Mouse (Mus musculus): ENCODE data around the gene Kmt2e.
"Not testable (repeated sequence)": the region's sequence is repeated elsewhere in the genome, so short reads cannot be mapped to it uniquely, and the experiment has no call there.

The Kmt2e gene

DNA sequence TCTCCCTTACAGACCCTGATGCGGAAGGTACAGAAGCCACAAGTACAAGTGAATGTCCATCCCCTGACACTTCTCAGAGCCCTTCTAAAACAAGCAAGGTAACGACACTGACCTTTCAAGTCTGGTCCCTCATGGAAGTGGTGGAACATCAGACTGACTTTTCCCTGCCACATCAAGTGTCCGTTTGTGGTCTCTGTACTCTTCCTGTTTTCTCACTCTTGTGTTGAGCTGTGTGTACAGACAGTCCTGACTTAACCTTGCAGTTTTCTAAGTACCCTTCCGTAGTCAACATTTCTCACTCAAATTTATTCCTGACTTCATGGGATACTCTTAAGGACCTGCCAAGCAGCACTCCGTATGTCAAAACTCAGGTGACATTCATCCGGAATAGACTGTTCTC is 66.5 kb downstream of the Kmt2e start:
- DNase-seq (ENCODE audit: low spot score): no peak

DNA sequence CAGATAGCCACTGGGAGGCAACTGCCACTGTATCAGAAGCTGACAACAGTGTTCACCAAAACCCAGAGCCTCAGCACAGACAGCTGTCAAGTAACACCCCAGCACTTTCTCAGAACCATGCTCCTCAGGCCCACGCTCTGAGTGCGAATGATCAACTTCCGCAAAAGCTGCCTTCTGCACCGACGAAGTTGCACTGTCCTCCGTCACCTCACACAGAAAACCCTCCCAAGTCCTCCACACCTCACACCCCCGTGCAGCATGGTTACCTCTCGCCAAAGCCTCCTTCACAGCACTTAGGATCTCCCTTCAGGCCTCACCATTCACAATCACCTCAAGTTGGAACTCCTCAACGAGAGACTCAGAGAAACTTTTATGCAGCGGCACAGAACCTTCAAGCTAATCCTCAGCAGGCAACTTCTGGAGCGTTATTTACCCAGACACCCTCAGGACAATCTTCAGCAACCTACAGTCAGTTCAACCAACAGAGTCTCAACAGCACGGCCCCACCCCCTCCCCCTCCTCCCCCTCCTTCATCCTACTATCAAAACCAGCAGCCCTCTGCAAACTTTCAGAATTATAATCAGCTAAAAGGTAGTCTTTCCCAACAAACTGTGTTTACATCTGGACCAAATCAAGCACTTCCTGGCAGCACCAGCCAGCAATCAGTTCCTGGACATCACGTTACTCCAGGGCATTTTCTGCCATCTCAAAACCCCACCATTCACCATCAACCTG is 67.5 kb downstream of the Kmt2e start:
- no peak for DNase-seq (ENCODE audit: low spot score)

DNA sequence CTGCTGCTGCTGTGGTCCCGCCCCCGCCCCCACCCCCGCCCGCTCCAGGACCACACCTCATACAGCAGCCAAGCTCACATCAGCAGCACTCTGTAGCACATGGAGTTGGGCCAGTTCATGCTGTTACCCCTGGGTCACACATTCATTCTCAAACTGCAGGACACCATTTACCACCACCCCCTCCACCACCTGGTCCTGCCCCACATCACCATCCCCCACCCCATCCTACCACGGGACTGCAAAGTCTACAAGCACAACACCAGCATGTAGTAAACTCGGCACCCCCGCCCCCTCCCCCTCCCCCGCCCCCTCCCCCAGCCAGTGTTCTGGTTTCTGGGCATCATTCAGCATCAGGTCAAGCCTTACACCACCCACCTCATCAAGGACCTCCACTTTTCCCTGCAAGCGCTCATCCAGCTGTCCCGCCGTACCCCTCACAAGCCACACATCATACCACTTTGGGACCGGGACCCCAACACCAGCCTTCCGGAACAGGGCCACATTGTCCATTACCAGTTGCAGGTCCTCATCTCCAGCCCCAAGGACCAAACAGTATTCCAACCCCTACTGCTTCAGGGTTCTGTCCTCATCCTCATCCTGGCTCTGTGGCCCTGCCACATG is 68.2 kb downstream of the Kmt2e start:
- DNase-seq (ENCODE audit: low spot score): no peak

DNA sequence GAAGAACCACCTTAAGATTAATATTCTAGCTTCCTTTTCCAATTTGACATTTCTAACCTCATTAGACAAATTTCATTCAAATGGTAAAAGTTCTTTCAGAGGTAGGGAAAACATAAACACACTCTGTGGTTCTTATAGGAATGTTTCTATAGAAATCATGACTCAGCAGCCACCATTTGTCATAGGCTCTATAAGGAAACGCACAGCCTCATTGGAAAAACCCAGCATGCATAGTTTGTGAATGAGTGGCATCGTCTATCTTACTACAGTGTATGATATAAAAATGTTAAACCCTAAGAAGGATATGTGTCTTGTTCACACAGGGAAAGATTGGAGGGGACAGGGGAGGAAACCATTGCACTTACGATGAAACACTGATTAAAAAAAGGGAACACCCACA is 71.3 kb downstream of the Kmt2e start:
- no peak for DNase-seq (ENCODE audit: low spot score)

DNA sequence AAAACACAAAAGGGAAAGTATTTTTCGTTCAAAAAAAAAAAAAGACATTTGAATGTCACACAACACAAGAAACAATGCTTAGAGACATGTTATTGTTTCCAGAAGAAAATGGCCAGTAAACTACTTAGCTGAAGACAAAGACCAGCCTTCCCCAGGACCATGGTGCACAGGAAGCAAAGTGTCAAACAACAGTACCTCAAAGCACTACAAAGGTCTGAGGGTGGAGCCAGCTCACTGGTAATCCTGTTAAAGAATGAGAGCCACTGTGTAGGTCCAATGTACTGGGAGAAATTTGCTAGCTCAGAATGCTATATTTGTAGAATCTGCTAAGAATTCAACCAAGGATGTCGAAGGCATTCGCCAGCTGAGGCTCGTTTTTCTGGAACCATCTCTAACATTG is 73.0 kb downstream of the Kmt2e start:
- no peak for DNase-seq (ENCODE audit: low spot score)

DNA sequence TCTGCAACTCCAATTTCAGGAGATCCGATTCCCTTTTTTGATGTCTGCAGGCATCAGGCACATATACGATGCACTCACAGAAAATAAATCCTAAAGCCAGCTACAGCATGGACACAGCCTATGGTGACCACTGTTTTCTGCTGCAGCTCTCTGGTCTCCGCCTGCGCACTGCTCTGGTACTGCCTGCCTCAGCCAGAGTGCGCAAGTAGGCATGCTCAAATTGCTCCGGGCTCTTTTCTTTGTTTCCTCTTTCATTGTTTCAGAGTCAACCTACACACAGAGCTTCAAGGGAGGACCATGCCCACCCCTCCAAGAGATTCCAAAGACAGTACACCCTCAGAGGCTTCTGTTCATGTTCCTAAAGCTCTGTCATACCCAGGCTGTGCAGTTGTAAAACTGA is 74.4 kb downstream of the Kmt2e start:
- DNase-seq (ENCODE audit: low spot score): no peak

DNA sequence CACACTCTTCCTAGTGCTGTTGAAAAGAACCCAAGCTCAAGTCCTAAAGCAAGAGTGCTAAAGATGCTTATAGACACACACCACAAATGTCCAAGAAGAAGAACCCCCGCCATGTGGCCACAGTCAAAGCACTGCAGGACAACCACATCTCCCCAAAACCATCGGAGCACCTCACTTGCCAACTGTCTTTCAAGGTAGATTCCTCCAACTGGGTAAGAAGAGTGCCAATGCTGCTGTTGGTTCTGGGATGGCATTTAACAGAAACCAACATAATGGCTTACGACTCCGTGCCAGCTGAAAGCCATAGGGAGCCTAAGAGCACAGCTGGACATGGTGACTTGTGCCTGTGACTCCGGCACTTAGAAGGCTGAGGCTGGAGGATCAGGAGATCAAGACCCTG is 77.2 kb downstream of the Kmt2e start:
- DNase-seq (ENCODE audit: low spot score): no peak

DNA sequence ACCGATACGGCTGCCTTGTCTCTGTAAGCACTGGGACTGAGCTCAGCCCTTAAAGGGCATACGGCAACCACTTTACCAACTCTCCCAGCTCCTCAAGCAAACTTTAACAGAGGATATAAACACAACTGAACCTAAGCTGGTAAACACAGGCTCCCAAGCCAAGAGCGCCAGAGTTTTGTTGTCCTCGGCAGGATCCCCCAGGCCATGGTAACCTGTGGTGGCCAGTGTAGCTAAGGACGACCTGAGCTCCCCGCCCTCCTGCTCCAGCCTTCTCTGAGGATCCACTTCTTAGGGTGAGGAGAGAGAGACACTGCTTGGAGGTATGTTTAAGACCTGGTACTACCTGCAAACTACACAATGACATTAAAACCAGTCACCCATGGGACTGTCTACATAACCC is 78.3 kb downstream of the Kmt2e start:
- DNase-seq (ENCODE audit: low spot score): no peak

DNA sequence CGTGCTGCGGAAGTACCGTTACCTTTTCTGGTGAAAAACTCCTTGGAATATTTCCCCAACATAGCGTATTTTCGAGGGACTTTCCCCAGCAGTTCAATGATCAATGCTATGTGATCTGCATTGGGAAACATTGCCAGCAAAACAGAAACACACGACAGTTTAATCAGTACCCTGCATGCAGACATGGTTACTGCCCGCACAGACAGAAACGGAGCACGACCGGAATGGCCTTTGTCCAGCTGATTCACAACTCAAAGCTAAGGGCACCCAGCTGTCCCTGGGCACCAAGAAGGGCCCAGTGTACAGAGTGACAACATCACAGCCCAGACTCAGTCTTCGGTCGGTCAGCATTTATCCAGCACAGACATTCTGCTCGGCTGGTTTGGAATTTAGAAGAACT is 79.2 kb downstream of the Kmt2e start:
- no peak for DNase-seq (ENCODE audit: low spot score)

DNA sequence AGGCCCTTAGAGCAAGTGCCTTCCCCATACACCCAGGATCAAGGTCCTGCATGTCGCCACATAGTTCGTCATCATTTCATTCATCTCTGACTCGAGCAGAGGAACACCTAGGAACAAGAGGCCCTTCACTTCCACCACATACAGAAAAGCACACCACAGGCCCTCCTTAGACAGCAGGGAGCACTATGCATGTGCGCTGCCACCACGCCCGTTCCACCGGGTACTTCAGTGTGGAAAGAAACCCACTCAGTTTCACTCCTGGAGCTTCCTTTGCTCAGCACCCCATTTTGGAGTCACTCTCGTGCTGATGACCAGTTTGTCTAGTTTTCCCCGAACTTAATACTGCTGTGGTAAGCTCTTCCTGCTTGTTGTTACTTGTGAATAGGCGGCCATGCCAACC is 80.8 kb downstream of the Kmt2e start:
- DNase-seq (ENCODE audit: low spot score): no peak

DNA sequence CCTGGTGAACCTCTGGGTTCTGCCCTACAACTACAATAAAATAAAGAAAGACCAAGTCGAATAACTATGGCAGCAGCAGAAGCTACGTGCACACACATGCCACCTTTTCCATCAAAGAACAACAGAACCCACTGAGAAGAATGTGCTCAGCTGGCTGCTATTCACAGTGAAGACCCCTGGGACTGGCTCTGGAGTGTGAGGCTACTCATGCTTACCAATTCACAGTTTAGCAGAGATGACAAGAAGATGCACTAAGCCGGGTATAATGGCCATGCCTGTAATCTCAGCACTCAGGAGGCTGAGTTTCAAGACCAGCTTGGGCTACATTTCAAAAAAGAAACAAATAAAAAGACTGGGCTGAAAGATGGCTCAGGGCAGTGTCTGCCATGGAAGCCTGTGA is 82.7 kb downstream of the Kmt2e start:
- DNase-seq (ENCODE audit: low spot score): no peak

DNA sequence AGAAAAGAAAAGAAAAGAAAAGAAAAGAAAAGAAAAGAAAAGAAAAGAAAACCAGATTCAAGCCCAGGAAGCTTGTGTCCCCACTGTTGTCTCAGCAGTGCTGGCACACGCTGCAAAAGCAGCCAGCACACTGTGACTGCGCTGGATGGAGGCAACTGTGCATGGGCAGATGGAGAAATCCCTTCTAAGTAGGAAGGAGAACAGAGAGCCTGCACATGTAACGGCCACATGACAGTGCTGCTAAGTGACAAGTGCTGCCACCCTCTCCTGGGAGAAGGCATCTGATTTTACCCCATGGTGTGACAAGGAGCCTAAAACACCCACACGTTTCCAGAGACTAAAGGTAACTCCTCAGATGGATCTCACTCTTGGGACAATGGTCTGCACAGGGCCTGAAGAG is 83.6 kb downstream of the Kmt2e start:
- DNase-seq (ENCODE audit: low spot score): no peak

DNA sequence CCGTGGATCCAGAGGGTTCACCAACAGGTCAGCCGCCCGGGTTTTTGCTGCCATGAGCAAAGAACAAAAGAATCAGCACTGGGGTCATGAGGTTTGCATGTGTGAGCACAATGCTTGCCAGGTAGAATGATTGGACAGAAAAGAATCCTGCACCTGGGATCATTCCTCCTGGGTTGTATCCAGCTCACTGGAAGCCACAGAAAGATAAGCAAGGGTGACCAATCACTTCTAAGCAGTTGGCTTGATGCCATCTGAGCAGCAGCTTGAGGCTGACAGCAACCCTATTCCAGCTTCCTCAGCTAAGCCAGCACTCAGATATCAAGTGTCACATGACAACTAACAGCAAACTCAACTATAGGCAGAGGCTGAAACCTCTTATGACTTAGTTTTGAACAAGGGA is 84.4 kb downstream of the Kmt2e start:
- DNase-seq (ENCODE audit: low spot score): no peak

DNA sequence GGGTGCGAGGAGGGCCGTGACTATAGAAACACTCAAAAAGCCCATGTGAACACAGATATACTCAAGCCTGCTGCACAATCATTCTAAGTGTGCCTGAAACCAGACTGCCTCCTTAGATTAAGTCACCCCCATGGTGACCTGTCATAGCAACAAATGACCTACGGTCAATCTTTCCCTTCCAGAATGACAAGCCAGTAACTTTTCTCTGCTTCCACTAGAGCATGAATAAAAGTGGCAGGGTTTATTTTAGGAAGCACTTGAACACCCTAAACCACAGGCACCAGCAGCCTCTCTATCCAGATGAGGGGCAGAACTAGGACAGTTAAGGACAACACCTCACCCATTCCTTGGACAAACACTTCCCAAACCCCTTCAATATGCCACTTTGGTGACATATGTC is 85.4 kb downstream of the Kmt2e start:
- no peak for DNase-seq (ENCODE audit: low spot score)

DNA sequence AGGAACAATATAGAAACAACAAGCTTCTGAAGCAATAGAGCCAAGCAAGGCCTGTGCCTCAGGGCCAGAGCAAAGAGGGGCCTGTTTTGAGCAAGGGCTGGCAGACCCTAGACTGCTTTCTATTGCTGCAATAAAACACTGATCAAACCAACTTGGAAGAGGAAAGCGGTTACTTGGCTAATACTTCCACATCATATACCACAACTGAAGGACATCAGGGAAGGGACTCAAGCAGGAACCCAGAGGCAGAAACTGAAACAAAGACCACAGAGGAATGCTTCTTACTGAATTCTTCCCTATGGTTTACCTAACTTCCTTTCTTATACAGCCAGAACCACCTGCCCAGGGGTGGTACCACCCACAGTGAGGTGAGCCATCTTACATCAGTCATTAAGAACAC is 87.4 kb downstream of the Kmt2e start:
- no peak for DNase-seq (ENCODE audit: low spot score)

DNA sequence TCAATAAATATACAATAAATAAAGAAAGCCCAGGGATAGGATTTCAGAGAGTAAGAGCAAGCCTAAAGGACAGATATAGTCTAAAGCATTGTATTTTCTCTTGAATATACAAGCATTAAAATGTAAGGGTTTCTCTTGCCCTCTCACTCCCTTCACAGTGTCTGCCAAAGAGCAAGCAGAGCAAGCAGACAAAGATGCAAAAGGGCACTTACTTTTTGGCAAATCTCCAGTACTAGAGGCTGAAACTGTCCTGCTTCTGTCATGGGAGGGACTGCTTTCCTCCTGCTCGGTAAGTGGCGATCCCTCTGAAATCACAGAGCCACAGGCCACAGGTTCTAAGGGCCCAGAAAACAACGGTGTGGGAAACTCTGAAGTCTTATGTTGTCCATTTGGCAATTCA is 89.7 kb downstream of the Kmt2e start:
- DNase-seq (ENCODE audit: low spot score): no peak

DNA sequence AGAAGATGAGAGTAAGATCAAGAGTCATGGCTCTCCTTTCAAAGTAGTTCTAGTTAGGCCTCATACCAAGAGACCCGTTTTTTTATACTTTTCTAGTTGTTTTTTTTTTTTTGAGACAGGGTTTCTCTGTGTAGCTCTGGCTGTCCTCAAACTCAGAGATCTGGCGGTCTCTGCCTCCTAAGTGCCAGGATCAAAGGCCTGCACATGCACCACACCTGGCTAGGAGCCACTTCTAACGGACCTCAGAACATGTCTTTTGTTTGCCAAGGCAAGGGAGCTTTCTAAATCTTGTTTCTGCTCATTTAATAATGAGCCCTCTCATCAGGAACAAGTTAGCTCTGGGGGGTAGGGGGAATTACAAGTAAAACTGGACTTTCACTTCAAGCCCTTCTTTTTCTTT is 90.4 kb downstream of the Kmt2e start:
- DNase-seq (ENCODE audit: low spot score): no peak

DNA sequence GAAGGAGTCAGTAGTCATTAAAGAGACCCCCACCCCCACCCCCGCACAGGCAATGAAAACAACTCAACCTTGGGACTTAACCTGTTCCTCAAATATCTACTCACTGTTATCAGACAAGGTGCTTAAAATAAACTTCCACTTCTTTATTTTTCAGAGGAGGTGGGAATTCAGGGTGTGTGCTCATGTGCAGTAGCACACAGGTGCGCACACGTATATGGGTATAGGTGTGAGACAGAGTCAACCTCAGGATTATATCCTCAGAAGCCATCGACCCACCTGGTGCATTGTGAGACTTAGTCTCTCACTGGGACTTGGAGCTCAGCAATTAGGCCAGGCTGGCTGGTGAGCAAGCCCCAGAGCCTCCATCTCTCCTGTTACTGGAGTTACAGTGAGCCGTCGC is 96.9 kb downstream of the Kmt2e start:
- no peak for DNase-seq (ENCODE audit: low spot score)

DNA sequence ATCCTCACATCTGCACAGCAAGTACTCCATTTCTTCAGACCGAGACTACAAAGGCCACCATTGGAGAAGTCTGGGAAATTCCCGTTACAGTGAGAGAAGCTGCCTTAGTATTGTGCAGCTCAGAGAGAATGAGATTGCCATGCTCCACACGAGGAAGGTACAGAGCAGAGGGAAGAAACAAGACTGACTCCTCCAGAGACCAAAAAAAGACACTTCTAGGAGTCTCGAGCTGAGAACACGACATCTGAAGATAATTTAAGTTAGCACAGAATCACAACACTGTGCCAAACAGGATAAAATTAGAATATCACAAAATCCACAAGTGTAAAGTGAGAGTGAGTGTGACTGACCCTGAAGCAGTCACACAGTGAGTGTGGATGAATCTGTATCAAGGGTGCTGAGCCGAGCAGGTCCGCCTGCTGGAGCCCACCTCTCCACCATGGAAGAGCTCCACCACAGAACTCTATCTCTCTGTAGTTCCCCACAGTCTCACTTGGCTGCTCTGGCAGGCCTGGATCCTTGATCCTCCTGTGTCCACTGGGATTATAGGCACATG is 97.4 kb downstream of the Kmt2e start:
- no peak for DNase-seq (ENCODE audit: low spot score)

DNA sequence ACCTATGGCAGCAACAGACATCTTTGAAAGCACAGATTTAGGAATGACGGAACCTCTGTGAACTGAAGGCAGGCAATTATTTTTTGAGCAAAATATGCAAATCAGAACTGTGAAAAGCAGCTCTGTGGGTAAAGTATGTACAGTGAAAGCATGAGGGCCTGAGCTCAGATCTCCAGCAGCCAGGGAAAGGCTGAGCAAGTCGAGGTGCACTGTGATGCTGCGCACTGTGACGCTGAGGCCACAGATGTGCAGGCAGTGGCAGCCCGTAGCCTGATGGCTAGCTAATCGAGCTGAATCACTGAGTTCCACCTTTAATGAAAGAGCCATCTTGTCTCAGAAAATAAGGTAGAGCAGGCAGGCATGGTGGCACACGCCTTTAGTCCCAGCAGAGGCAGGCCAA is 101.5 kb downstream of the Kmt2e start:
- no peak for DNase-seq (ENCODE audit: low spot score)

DNA sequence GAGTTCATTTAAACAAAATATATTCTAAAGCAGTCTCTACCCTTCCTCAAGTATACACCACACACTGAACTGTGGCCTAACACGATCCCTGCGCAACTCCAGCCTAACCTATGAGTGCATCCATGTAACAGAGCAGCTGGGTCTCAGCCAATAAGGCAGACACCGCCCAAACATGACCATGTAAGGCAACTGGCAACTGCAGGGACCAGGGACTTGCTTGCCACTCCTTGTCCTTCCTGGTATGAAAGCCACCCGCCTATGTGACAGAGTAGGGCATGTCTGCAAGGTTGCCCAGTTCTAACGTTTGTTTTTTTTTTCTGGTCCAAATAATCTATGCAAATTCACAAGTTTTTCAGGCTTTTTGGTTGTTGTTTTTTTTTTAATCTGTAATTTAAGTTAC is 117.4 kb downstream of the Kmt2e start:
- DNase-seq (ENCODE audit: low spot score): no peak

DNA sequence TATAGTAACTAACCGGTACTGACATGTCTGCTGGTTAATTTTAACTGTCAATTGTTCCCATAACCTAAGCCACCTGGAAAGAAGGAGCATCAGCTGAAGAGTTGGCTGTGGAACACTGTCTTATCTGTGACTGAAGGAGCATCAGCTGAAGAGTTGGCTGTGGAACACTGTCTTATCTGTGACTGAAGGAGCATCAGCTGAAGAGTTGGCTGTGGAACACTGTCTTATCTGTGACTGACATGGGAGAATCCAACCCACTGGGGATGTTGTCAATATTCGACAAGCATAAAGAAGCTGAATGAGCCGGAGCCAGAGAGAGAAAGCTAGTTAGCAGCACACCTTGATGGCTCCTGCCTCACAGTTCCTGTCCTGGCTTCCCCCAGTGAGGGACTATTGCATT is 119.1 kb downstream of the Kmt2e start:
- DNase-seq (ENCODE audit: low spot score): not testable (repeated sequence)

Data from ovary, adult 18-20 months (tissue).